Mouse (Mus musculus): ENCODE measurements around the gene Rhcg.

Rhcg gene

DNA sequence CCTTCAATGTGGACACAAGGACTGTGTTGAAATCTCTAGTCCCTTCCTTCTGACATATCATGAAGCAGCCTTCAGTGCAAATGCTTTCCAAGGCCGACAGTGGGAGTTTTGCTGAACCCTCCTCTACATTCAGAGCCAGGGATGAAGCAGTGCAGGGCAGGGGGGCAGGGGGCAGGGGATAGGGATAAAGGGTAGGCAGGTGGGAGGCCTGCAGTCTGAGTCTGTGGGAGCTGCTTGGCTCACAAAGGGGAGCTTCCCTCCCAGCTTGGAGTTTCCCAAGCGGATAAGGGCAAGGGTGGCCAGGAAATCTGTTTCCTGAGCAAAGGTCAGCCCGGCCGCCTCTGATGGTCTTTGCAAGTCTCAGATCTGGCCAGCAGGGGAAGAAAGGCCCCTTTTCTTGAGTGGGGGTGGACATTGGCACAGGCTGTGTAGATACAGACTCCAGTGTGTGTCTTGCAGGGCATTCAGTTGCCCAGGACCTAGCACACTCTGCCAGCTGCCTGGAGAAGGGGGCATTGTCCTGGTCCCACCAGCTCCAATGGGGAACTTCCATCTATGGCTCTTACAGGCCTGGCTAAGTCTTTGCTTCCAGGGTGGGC, 48.4 kb downstream of the Rhcg start:
- in situ Hi-C loops (cut with MboI; ENCODE audit: low pct_unique_long_range_greater_than_20kb in 1 of 2, low sequenced_read_pairs in 2 of 2, unreplicated experiment in 1 of 2), result no loop called here

DNA sequence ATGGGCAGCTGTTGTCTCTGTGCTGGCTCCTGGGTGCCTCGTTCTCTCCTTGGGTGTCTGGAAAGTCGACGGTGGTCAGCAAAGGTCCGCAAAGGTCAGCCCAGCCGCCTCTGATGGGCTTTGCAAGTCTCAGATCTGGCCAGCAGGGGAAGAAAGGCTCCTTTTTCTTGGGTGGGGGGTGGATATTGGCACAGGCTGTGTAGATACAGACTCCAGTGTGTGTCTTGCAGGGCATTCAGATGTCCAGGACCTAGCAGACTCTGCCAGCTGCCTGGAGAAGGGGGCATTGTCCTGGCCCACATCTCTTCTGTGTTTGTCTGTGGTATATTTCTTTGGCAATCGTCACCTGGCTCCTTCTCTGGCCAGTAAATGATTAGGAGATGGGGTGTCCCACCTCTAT, 49.2 kb downstream of the Rhcg start:
- in situ Hi-C loops (cut with MboI; ENCODE audit: low pct_unique_long_range_greater_than_20kb in 1 of 2, low sequenced_read_pairs in 2 of 2, unreplicated experiment in 1 of 2), result no loop called here

DNA sequence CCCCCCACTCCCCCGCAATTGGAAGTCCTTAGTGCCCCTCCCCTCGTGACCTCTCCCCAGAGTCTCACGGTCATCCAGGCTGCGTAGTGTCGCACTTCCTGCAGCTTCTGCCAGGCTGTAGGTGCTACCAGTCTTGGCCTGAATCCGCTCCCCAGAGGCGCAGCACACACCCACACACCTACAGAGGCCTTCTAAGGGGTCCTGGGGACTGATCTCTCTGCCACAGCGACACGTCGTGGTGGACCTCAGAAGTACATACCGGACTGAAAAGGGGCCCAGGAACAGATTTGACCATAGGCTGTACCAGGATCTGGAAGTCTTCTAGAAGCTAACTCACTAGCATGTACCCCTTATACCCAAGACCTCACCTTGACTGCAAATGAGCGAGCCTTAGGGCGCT, 53.8 kb downstream of the Rhcg start:
- in situ Hi-C loops (cut with MboI; ENCODE audit: low pct_unique_long_range_greater_than_20kb in 1 of 2, low sequenced_read_pairs in 2 of 2, unreplicated experiment in 1 of 2), result no loop called here

- in situ Hi-C loops (cut with MboI; ENCODE audit: low pct_unique_long_range_greater_than_20kb in 1 of 2, low sequenced_read_pairs in 2 of 2, unreplicated experiment in 1 of 2), result no loop called here
Measured at GRCm38 (mm10) chr7:79562385-79562784, 55.1 kb downstream of the Rhcg start.

DNA sequence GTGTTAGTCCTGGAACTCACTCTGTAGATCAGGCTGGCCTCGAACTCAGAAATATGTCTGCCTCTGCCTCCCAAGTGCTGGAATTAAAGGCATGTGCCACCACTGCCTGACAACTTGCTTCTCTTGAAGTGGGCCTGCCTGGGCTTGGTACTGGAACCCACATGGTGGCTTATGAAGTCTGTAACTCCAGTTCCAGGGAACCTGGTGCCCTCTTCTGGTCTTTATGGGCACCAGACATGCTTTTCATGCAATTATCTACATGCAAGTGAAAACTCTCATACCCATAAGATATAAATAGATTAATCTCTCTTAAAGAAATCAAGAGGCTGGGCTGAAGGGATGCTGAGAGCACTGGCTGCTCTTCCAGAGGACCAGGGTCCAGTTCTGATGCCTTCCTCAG, 58.8 kb downstream of the Rhcg start:
- in situ Hi-C loops (cut with MboI; ENCODE audit: low pct_unique_long_range_greater_than_20kb in 1 of 2, low sequenced_read_pairs in 2 of 2, unreplicated experiment in 1 of 2), result no loop called here

GRCm38 (mm10) chr7:79557728-79558221, 59.7 kb downstream of the Rhcg start:
- in situ Hi-C loops (cut with MboI; ENCODE audit: low pct_unique_long_range_greater_than_20kb in 1 of 2, low sequenced_read_pairs in 2 of 2, unreplicated experiment in 1 of 2), result no loop called here

DNA sequence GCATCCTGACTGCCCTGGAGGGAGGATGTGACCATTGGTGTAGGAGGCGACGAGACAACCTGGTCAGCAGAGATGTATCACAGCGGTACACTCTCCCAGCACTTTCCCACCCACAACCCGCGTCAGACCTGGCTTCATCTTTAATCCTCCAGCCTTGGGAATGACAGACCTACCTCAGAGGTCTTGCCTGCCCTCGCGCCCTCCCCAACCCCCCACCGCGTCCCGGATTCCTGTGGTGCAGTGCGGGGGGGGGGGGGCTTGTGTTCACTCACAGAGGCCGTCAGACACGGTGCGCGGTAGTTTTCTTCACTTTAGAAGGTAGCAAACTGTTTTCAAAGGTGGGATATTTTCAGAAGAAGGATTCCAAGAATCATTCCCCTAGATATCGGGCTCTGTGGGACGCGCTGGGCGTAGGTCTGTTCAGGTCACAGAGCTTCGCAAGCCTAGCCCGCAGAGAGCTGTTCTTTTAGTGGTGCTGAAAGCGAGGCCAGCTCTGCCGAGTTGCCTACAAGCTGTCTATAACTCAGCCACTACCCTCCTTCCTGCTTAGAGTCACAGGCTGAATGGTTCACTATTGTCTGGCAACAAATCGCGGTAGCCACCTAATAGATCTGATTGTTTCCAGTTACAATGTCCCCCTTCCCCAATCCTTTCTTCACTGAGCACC, 62.0 kb downstream of the Rhcg start:
- in situ Hi-C loops (cut with MboI; ENCODE audit: low pct_unique_long_range_greater_than_20kb in 1 of 2, low sequenced_read_pairs in 2 of 2, unreplicated experiment in 1 of 2), result no loop called here

- in situ Hi-C loops (cut with MboI; ENCODE audit: low pct_unique_long_range_greater_than_20kb in 1 of 2, low sequenced_read_pairs in 2 of 2, unreplicated experiment in 1 of 2), result no loop called here
Measured at GRCm38 (mm10) chr7:79552702-79553101, 64.8 kb downstream of the Rhcg start.

DNA sequence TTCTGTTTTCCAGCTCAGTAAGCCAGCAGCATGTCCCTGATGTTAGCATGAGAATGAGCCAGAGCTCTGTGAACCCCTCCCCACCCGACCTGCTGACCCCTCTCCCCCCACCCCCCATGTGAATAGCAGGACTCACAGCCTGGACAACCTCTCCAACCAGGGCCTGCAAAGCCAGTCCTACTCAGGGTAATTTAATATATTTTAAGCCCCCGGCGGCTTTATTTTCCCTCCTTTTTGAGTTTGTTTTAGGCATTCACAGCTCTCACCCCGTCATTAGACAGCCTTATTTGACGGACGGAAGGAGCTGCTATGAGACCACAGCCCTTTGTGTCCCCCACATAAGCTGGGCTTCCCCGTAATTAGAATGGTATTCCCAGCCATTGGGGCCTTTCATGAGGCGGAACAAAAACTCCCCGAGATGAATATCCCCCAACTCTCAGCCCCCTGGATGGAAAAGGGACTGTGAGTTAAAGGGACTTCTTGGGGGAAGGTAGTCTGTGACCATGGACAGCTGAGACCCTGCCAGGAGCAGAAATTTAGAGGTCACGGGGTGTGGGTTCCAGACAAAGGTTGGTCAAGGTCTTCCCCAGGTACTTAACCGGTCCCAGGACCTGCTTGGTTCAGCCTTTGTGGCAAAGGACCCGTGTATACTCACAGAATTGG, 68.4 kb downstream of the Rhcg start:
- in situ Hi-C loops (cut with MboI; ENCODE audit: low pct_unique_long_range_greater_than_20kb in 1 of 2, low sequenced_read_pairs in 2 of 2, unreplicated experiment in 1 of 2), result loop anchor here in 1 of 2 experiments (5.0 kb wide), 1 partner anchor 52 kb away; no protein-coding TSS in a partner anchor

GRCm38 (mm10) chr7:79547092-79547491, 70.4 kb downstream of the Rhcg start:
- in situ Hi-C loops (cut with MboI; ENCODE audit: low pct_unique_long_range_greater_than_20kb in 1 of 2, low sequenced_read_pairs in 2 of 2, unreplicated experiment in 1 of 2), result loop anchor here in 1 of 2 experiments (5.0 kb wide), 1 partner anchor 50 kb away; no protein-coding TSS in a partner anchor

GRCm38 (mm10) chr7:79545066-79545400, 72.4 kb downstream of the Rhcg start:
- in situ Hi-C loops (cut with MboI; ENCODE audit: low pct_unique_long_range_greater_than_20kb in 1 of 2, low sequenced_read_pairs in 2 of 2, unreplicated experiment in 1 of 2), result loop anchor here in 1 of 2 experiments (5.0 kb wide), 1 partner anchor 48 kb away; no protein-coding TSS in a partner anchor

DNA sequence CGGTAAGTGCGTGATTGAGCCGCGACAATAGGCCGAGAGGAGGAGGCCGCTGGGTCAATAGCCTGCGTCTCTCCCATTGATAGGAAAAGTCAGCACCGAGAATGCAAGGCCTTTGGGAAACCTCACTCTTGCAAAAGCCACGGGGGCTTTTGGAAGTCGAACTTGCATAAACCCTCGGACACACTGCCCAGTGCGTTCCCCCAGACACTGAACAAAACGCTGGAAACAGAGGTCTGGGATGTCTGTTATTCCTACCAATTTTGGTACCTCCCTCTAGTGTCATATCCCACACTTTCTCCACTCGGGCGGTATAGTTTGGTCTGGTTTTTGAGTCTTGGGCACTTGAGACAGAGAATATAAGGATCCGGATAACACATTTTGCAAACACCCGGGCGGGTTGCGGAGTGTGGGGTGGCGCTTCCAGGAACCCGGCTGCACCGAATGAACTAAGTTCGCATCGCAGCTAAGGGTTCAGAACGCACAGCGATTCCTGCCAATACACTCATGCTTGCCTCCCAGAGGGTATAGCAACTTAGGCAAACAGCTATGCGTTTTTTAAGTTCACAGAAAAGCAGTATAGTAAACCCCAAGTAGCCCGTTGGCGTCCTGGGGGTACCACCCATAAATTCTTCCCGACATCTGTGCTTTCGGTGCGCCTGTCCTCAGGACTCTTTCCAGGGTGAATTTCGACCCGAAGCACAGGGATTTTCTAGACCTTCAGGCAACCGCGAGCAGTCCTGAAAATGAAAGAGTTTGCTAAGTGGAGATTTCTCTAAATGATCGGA, 73.0 kb downstream of the Rhcg start:
- in situ Hi-C loops (cut with MboI; ENCODE audit: low pct_unique_long_range_greater_than_20kb in 1 of 2, low sequenced_read_pairs in 2 of 2, unreplicated experiment in 1 of 2), result loop anchor here in 1 of 2 experiments (5.0 kb wide), 1 partner anchor 47 kb away; no protein-coding TSS in a partner anchor

Measured in mouse embryonic stem cell (cell line).